Mouse (Mus musculus): ENCODE results near the gene Cd3e. TPM values are rescaled to one million over a fixed set of nuclear protein-coding genes. Genes with fewer than 3 reads are reported as not detected.
"Not testable (repeated sequence)": the region's sequence is repeated elsewhere in the genome, so short reads cannot be mapped to it uniquely, and the experiment has no call there.

The Cd3e gene
- total RNA-seq, 2 experiments from 2014 or later = not detected

DNA sequence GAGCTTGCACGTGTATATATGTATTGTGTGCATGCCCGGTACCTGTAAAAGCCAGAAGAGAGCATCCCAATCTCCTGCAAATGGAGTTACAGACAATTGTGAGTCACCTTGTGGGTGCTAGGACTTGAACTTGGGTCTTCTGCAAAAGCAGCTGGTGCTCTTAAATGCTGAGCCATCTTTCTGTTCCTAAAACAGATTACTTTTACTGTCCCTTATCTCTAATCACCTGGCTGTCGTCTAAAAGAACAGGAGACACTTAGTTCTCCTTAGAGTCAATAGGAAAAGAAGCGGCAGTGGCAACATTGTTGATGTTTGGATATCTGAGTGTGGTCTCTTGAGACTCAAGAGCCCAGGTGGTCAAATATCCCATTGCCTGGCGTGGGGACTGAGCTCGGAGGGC lies 31.6 kb downstream of the Cd3e start:
- no peak for DNase-seq

DNA sequence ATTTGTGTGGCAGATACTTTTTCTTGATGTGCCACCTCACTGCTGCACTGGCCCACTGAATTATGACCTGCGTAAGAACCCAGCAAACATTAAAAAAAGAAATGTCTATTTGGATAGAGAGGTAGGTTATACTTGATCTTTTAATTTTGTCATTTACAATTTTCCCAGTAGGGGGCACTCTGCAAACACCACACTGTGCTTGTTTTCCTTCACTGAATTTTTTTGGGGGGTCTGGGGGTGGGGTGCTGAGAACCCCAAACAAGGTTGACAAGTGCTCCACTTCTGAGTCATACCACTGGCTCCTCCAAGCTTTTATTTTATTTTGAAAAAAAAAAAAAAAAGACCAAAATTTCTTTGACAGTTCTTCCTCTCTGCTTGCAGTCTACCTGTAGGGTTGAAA lies 40.0 kb downstream of the Cd3e start:
- no peak for DNase-seq

DNA sequence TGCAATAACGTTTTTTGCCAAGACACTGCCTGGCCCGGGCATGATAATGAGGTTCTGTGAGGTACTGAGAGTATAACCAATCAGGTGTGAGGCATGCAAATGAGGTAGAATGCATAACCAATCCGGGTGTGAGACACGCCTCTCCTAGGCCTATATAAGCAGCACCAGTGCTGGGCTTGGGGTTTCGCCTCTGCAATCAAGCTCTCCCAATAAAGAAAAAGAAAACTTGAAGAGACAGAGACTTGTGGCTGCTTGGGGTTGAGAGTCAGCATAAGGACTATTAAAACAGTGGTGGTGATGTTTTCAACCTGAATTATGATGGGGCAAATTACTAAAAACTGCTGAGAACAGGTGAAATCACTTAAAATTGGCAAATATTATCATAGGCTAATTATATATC lies 41.7 kb downstream of the Cd3e start:
- DNase-seq = not testable (repeated sequence)

DNA sequence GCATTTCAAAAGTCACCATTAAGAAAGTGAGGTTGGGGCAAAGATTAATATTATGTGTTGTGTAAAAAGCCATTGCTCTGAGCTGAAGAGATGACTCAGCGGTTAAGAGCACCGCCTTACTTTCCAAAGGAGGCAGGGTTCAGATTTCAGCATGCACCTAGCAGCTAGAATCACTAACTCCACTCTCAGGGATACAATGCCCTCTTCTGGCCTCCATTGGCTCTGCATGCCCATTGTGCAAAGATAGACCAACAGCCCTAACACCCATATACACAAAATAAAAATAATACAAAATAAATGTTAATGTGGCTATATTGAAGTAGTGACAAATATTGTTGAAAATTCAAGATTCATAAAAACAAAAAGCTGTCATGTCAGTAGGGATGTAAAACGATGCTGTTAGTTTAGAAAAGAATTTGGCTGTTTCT lies 42.6 kb downstream of the Cd3e start:
- peak; percentile 63 for DNase-seq

DNA sequence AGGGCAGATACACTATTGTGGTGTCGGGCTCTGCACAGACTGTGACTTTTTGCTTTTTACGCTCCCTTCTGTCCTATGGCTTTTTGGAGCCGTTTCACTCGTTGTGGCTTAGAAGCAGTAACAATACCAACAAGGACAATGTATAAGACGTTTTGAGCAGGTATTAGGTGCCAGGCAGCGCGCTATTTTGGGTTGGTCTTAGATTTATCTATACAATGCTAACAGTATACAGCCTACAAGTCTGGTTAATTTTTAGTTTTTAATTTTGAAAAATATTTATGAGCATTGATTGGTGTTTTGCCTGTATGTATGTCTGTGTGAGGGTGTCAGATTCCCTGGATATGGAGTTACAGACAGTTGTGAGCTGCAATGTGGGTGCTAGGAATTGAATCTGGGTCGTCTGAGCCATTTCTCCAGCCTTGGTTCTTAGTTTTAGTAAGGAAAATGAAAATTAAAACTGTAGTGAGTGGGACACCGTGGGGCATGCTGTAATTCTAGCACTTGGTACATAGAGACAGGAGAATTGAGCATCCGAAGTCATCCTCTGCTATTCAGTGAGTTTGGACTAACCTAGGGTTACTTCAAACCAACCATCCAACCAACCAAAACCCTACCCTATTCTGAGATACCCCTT lies 43.5 kb downstream of the Cd3e start:
- no peak for DNase-seq

DNA sequence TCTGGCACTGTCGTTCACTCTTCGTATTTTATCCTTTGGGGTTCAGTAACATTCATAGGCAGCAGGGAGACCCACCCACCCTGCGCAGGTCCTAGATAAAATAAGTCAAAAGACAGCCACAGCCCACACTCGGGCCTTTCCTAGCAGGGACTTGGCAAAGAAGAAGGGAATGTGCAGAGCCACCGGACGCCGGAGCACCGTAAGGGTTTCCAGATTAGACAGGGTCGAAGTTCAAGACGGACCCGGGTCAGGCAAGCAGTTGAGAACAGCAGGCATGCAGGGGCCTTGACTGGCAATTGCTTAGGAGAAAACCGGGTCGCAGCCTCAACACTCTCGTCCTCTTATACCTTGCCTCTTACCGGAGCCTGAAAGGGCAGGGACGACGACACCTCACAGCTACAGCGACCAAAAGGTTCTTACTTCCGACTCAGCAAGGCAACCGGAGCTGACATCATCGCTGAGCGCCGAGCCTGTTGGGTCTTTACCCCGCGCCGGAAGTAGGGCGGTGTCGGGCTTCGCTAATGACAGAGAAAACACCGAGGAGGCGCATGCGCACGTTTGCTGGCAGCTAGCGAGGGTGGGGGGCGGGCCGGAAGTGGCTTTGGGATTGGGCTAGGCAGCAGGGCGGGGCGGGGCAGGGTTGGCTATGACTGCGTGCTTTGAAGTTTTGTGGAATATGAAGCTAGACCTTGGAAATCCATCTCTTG lies 44.1 kb downstream of the Cd3e start, which contains the start of gene Ube4a:
Gene Ube4a (minus strand): TSS at position 475 of the 707 bp plus-strand sequence.
- DNase-seq = peak; percentile 99

DNA sequence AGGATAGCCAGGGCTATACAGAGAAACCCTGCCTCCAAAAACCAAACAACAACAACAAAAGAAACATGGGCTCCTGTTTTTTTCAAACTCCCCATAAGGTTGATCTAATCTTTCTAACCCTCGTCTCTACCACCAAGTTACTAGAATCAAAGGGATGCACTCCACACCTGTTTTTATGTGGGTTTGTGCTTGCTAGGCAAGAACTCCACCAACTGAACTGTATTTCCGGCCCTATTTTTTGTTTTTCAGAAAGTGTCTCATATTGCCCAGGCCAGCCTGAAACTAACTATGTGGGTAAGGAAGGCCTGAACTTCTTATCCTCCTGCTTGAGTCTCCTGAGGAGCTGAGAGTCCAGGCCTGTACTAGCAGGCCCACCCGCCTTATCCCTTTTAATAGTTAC lies 55.0 kb downstream of the Cd3e start:
- no peak for DNase-seq

Other genes starting within 250 kb of the Cd3e start
- gene Arcn1, start 241.8 kb downstream of the Cd3e start, total RNA-seq (2021) = 10 to 100 TPM; 85.6 to 97.8 TPM
- gene Ift46, start 241.7 kb downstream of the Cd3e start, total RNA-seq (2021) = 10 to 100 TPM; 45.2 to 53.1 TPM
- 1 to 10 TPM; 6.4 to 8.0 TPM for gene Tmem25, start 210.3 kb downstream of the Cd3e start, total RNA-seq (2021)
- gene Ttc36, start 206.6 kb downstream of the Cd3e start, total RNA-seq (2021) = 1 to 10 TPM in 1 of 2 experiments, under 1 TPM in 1; 0.70 to 1.0 TPM
- 10 to 100 TPM; 15.1 to 21.3 TPM for gene Kmt2a, start 128.3 kb downstream of the Cd3e start, total RNA-seq (2021)
- gene Atp5l, start 88.9 kb downstream of the Cd3e start, total RNA-seq (2021) = 100 to 1,000 TPM; 647 to 794 TPM
- gene Ube4a, start 44.0 kb downstream of the Cd3e start, total RNA-seq (2021) = 10 to 100 TPM; 30.5 to 34.3 TPM
- gene Cd3g, start 29.2 kb downstream of the Cd3e start, total RNA-seq (2021) = not detected
- gene Cd3d, start 27.8 kb downstream of the Cd3e start, total RNA-seq (2021) = under 1 TPM in 1 of 2 experiments, not detected in 1; 0.32 TPM
- under 1 TPM; 0.23 to 0.25 TPM for gene Mpzl2, start 30.2 kb upstream of the Cd3e start, total RNA-seq (2021)
- 1 to 10 TPM; 1.3 to 2.0 TPM for gene Mpzl3, start 45.6 kb upstream of the Cd3e start, total RNA-seq (2021)
- gene Jaml, start 69.6 kb upstream of the Cd3e start, total RNA-seq (2021) = under 1 TPM; 0.27 to 0.42 TPM
- 1 to 10 TPM; 1.8 to 2.2 TPM for gene Scn2b, start 108.2 kb upstream of the Cd3e start, total RNA-seq (2021)
- gene Scn4b, start 128.8 kb upstream of the Cd3e start, total RNA-seq (2021) = 10 to 100 TPM; 72.8 to 79.1 TPM
- gene BC049352, start 172.4 kb upstream of the Cd3e start, total RNA-seq (2021) = not detected
- not detected for gene Tmprss4, start 194.5 kb upstream of the Cd3e start, total RNA-seq (2021)

Measured in gastrocnemius, postnatal 10 days (tissue).